Mouse (Mus musculus): ENCODE measurements at regions not wholly inside any gene's neighbourhood (a gene's known extent, or its start where the extent isn't known, plus 50 kb on each side); places are given as distances from the start of the nearest gene placed in this dataset.
A peak's percentile ranks its signal among the peaks of the same experiment; 100 is the strongest.

GRCm38 (mm10) chr4:93986189-93986588, 570.2 kb upstream of the Gm10306 start:
- Histone ChIP-seq H3K9me3 (replicated peaks) (no peaks in the 10 kb centered on the region), H3K4me2 (no peak overlapping the region), H3K27ac (replicated peaks) (no peak overlapping the region), H3K4me1 (no peaks in the 10 kb centered on the region), H3K36me3 (no peaks in the 10 kb centered on the region), H3K4me3 (replicated peaks) (no peak overlapping the region), H3K9ac (replicated peaks) (no peak overlapping the region), H3K27me3 (replicated peaks) (no peaks in the 10 kb centered on the region)
- 89% methylated on average over 3 of the region's 3 CpGs for WGBS
- no peak for ATAC-seq (ENCODE audit: low FRiP score)

- 82% methylated on average over 7 of the region's 7 CpGs for WGBS
- no peak overlapping the region for H3K4me3 ChIP-seq (replicated peaks)
- no peaks in the 10 kb centered on the region for H3K4me1 ChIP-seq
- no peak overlapping the region for H3K27ac ChIP-seq (replicated peaks)
- H3K9ac ChIP-seq (replicated peaks) = no peak overlapping the region
- no peaks in the 10 kb centered on the region for H3K9me3 ChIP-seq (replicated peaks)
- H3K36me3 ChIP-seq = no peaks in the 10 kb centered on the region
- no peaks in the 10 kb centered on the region for H3K27me3 ChIP-seq (replicated peaks)
- no peak overlapping the region for H3K4me2 ChIP-seq
- ATAC-seq (ENCODE audit: low FRiP score) = no peak
These were observed 566.0 kb upstream of the Gm10306 start for GRCm38 (mm10) chr4:93990273-93990869.

GRCm38 (mm10) chr4:94005818-94006217, 550.5 kb upstream of the Gm10306 start:
- no peak overlapping the region for H3K27ac ChIP-seq (replicated peaks)
- no peak for ATAC-seq (ENCODE audit: low FRiP score)

GRCm38 (mm10) chr4:94007088-94007768, 549.1 kb upstream of the Gm10306 start:
- Histone ChIP-seq H3K4me3 (replicated peaks) (no peak overlapping the region), H3K9me3 (replicated peaks) (no peaks in the 10 kb centered on the region), H3K4me2 (0 out of 2 replicates have a peak overlapping the region, but pooled peaks have one; percentile 11), H3K9ac (replicated peaks) (no peak overlapping the region), H3K36me3 (no peaks in the 10 kb centered on the region), H3K27ac (replicated peaks) (no peak overlapping the region), H3K4me1 (0 out of 2 replicates have a peak, but pooled peaks cover 2% of the 10 kb centered on the region), H3K27me3 (replicated peaks) (no peaks in the 10 kb centered on the region)
- 44% methylated on average over 8 of the region's 8 CpGs for WGBS
- peak; percentile 93 for ATAC-seq (ENCODE audit: low FRiP score)

More at GRCm38 (mm10) chr4:94005818-94006217, 550.5 kb upstream of the Gm10306 start:
- 97% methylated on average over 1 of the region's 1 CpGs for WGBS
- no peak overlapping the region for H3K9ac ChIP-seq (replicated peaks)
- H3K27me3 ChIP-seq (replicated peaks) = no peaks in the 10 kb centered on the region
- H3K9me3 ChIP-seq (replicated peaks) = no peaks in the 10 kb centered on the region
- no peak overlapping the region for H3K4me3 ChIP-seq (replicated peaks)
- 0 out of 2 replicates have a peak, but pooled peaks cover 2% of the 10 kb centered on the region for H3K4me1 ChIP-seq
- no peaks in the 10 kb centered on the region for H3K36me3 ChIP-seq
- H3K4me2 ChIP-seq = no peak overlapping the region

GRCm38 (mm10) chr4:94015713-94016112, 540.6 kb upstream of the Gm10306 start:
- WGBS = 92% methylated on average over 2 of the region's 2 CpGs
- Histone ChIP-seq H3K4me2 (no peak overlapping the region), H3K9me3 (replicated peaks) (no peaks in the 10 kb centered on the region), H3K27me3 (replicated peaks) (no peaks in the 10 kb centered on the region), H3K9ac (replicated peaks) (no peak overlapping the region), H3K4me1 (no peaks in the 10 kb centered on the region), H3K27ac (replicated peaks) (no peak overlapping the region), H3K4me3 (replicated peaks) (no peak overlapping the region), H3K36me3 (no peaks in the 10 kb centered on the region)
- no peak for ATAC-seq (ENCODE audit: low FRiP score)

GRCm38 (mm10) chr4:94017702-94018101, 538.6 kb upstream of the Gm10306 start:
- 88% methylated on average over 3 of the region's 3 CpGs for WGBS
- no peak for ATAC-seq (ENCODE audit: low FRiP score)

GRCm38 (mm10) chr4:94049629-94050310, 506.6 kb upstream of the Gm10306 start:
- H3K9ac ChIP-seq (replicated peaks) = no peak overlapping the region
- no peak overlapping the region for H3K4me3 ChIP-seq (replicated peaks)
- no peak for ATAC-seq (ENCODE audit: low FRiP score)
- no peaks in the 10 kb centered on the region for H3K27me3 ChIP-seq (replicated peaks)
- H3K9me3 ChIP-seq (replicated peaks) = no peaks in the 10 kb centered on the region
- H3K36me3 ChIP-seq = no peaks in the 10 kb centered on the region
- H3K27ac ChIP-seq (replicated peaks) = no peak overlapping the region
- WGBS = 77% methylated on average over 5 of the region's 5 CpGs
- H3K4me1 ChIP-seq = no peaks in the 10 kb centered on the region
- H3K4me2 ChIP-seq = no peak overlapping the region

More at GRCm38 (mm10) chr4:94017702-94018101, 538.6 kb upstream of the Gm10306 start:
- Histone ChIP-seq H3K27ac (replicated peaks) (no peak overlapping the region), H3K36me3 (no peaks in the 10 kb centered on the region), H3K4me2 (no peak overlapping the region), H3K4me3 (replicated peaks) (no peak overlapping the region), H3K27me3 (replicated peaks) (no peaks in the 10 kb centered on the region), H3K9ac (replicated peaks) (no peak overlapping the region), H3K4me1 (no peaks in the 10 kb centered on the region), H3K9me3 (replicated peaks) (no peaks in the 10 kb centered on the region)

GRCm38 (mm10) chr4:94052249-94053162, 503.8 kb upstream of the Gm10306 start:
- Histone ChIP-seq H3K9me3 (replicated peaks) (no peaks in the 10 kb centered on the region), H3K36me3 (no peaks in the 10 kb centered on the region), H3K27me3 (replicated peaks) (no peaks in the 10 kb centered on the region), H3K27ac (replicated peaks) (no peak overlapping the region), H3K4me2 (no peak overlapping the region), H3K9ac (replicated peaks) (no peak overlapping the region), H3K4me1 (no peaks in the 10 kb centered on the region), H3K4me3 (replicated peaks) (no peak overlapping the region)
- ATAC-seq (ENCODE audit: low FRiP score) = no peak
- WGBS = 81% methylated on average over 11 of the region's 11 CpGs

- Histone ChIP-seq H3K9me3 (replicated peaks) (no peaks in the 10 kb centered on the region), H3K36me3 (no peaks in the 10 kb centered on the region), H3K4me3 (replicated peaks) (no peak overlapping the region), H3K27ac (replicated peaks) (no peak overlapping the region), H3K27me3 (replicated peaks) (no peaks in the 10 kb centered on the region), H3K9ac (replicated peaks) (no peak overlapping the region), H3K4me2 (no peak overlapping the region), H3K4me1 (no peaks in the 10 kb centered on the region)
- no peak for ATAC-seq (ENCODE audit: low FRiP score)
- 46% methylated on average over 9 of the region's 9 CpGs for WGBS
These were observed 483.0 kb upstream of the Gm10306 start for GRCm38 (mm10) chr4:94073178-94073870.

GRCm38 (mm10) chr4:94082839-94083238, 473.5 kb upstream of the Gm10306 start:
- no peak overlapping the region for H3K4me2 ChIP-seq
- no peak overlapping the region for H3K4me3 ChIP-seq (replicated peaks)
- WGBS = 58% methylated on average over 3 of the region's 3 CpGs
- H3K27ac ChIP-seq (replicated peaks) = no peak overlapping the region
- no peaks in the 10 kb centered on the region for H3K36me3 ChIP-seq
- no peaks in the 10 kb centered on the region for H3K9me3 ChIP-seq (replicated peaks)
- no peaks in the 10 kb centered on the region for H3K4me1 ChIP-seq
- no peak for ATAC-seq (ENCODE audit: low FRiP score)
- H3K27me3 ChIP-seq (replicated peaks) = no peaks in the 10 kb centered on the region
- no peak overlapping the region for H3K9ac ChIP-seq (replicated peaks)

- no peak overlapping the region for H3K9ac ChIP-seq (replicated peaks)
- WGBS = 81% methylated on average over 5 of the region's 5 CpGs
- ATAC-seq (ENCODE audit: low FRiP score) = no peak
- no peaks in the 10 kb centered on the region for H3K27me3 ChIP-seq (replicated peaks)
- no peak overlapping the region for H3K4me3 ChIP-seq (replicated peaks)
- no peaks in the 10 kb centered on the region for H3K4me1 ChIP-seq
- H3K9me3 ChIP-seq (replicated peaks) = no peaks in the 10 kb centered on the region
- no peak overlapping the region for H3K4me2 ChIP-seq
- H3K36me3 ChIP-seq = no peaks in the 10 kb centered on the region
- H3K27ac ChIP-seq (replicated peaks) = no peak overlapping the region
These were observed 462.0 kb upstream of the Gm10306 start for GRCm38 (mm10) chr4:94094379-94094778.
